Mouse (Mus musculus) thymus, adult 2 months (tissue): ENCODE data around the gene Glmp.

Experiments
- CTCF ChIP-seq: fragments of 200-500 bp; IDR thresholded peaks from 2 replicates; pipeline ENCODE4 v1.5.1; 2012; ENCODE audit warnings: mild to moderate bottlenecking, control low read depth, low read length, moderate library complexity, borderline replicate concordance; ENCODE audit not compliant: control insufficient read depth, poor library complexity, insufficient read depth; ENCODE audit errors: extremely low read depth
- POLR2A ChIP-seq: fragments of 200-500 bp; IDR thresholded peaks from 2 replicates; pipeline ENCODE4 v1.6.1; 2012; ENCODE audit warnings: mild to moderate bottlenecking, low read length, control low read depth, moderate library complexity; ENCODE audit not compliant: control insufficient read depth, poor library complexity, insufficient read depth; ENCODE audit errors: extremely low read depth

DNA sequence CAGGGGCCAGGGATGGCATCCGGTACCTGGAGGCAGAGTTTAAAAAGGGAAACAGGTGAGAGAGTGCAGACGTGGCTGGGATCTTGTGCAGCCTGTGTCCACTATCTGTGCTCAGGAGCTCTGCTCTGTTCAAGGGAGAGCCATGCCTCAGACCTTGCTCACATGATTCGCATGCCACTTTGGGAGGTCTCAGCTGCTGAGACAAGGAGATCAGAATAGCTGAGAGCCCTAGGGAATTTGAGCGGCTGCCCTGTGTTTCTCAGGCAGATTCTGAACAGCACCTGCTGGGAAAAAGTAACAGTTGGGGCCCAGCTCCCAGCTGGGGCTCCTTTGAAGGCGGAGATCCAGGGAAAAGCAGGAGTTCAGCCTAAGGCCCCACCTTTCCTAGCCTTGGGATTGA, 34.8 kb downstream of the Glmp start:
- TF ChIP-seq CTCF (no peak), POLR2A (no peak)
